Mouse (Mus musculus): Measurements from ENCODE around the gene Cfap61.

The Cfap61 gene

DNA sequence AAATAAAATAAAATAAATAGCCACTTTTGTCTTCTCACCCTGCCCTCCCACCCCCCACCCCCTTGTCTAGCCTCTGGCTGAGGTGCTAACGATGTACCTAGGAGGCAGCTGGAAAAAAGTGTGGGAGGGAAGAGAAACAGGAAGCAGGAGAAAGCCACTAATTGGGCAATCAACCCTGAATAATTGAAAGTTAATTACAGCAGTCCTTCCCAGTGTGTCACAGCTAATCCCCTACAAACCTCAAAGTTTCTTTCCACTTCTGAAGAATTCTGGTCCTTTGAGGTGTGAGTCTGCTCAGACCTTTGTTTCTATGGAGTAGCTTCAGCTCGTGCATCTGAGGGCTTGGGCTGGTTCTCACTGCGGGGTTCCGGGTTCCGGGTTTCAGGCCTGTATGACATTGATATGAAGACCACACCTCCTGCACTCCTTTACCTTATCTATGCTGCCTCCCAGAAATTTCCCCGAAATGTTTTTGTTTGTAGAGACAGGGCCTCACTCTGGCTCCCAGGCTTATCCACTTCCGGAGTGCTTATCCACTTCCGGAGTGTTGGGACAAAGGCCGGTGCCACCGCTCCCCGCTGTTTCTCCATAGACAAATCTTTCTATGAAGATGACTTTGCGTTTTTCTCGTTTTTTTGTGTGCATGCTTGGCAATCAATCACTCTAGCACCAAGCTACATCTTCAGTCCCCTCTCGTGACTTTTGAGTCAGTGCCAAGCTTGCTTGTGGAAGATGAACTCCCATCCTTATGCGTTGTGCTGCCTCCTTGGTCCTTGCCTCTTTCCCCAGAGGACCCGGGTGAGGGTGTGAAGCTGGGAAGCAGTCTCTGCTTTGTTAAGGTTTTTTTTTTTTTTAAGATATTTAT lies 164.5 kb downstream of the Cfap61 start:
- no peak for DNase-seq

GRCm38 (mm10) chr2:146099838-146100237 lies 165.3 kb downstream of the Cfap61 start:
- DNase-seq, result no peak

GRCm38 (mm10) chr2:146100489-146101060 lies 166.0 kb downstream of the Cfap61 start:
- no peak for DNase-seq

GRCm38 (mm10) chr2:146102600-146102999 lies 168.0 kb downstream of the Cfap61 start:
- DNase-seq, result no peak

DNA sequence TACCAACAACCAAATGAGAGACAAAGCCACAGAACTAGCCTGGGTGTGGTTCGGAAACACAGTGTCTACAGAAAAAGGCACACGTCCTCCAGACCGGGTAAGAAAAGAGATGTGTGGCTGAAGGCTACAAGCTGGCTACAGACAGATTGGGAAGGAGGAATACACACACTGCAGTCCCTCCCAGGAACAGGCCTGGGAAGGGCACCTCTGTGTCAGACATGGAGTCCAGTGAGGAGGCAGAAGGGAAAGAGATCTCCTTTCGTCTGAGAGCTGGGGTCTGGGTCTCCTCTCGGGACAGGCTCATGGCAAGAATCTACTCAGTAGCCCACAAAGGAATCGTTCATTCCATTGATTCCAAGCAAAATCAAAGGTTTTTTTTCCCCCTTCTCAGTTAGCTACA lies 170.8 kb downstream of the Cfap61 start:
- DNase-seq, result no peak

DNA sequence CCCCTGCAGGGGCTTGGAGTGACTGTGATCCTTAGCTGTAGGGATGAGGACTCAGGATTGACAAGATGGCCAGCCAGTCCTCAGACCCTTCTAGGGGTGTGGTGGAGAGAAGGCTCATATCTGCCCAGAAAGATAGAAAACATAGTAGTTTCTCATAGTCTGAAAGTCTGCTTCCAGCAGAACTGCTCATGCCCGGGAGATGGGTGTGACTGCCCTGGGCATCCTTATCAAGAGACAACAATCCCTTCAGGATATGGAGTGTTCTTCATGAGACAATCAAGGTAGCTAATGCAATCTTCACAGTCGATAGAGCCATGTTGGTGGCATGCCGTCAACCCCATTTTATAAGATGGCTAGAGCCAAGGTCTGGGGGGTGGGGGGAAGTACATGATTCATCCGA lies 173.4 kb downstream of the Cfap61 start:
- no peak for DNase-seq

- no peak for DNase-seq
These were observed 175.3 kb downstream of the Cfap61 start for GRCm38 (mm10) chr2:146109921-146110320.

DNA sequence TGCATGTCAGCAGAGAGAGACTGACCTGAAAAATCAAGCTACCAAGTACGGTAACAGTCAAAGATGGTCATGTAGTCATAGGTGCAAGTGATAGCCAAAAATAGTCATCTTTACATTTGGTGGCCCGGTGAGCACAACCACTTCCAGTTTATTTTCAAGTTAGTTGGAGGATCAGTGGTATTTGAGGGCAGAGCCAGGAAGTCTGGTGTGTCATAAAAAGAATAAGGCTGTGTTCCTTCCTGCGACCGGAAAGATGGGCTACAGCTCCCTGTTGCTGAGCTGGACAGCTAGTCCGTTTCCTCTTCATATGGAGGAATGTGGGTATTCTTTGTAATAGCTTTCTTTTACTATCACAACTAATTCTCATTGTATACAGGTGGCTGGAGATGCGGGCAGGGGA lies 181.7 kb downstream of the Cfap61 start:
- DNase-seq, result no peak

DNA sequence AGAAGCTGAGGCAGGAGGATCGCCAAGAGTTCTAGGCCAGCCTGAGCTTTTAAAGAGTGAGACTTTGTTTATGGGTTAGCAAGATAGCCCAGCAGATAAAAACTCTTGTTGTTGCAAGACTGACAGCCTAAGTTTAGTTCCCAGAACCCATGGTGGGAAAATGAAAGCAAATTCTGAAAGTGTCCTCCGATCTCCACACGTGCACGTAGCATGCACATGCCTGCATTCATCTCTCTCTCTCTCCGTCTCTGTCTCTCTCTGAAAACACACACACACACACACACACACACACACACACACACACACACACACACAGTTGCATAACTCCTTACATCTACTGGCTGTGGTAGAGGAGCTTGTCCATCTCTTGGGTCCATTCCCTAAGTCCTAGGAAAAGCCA lies 182.1 kb downstream of the Cfap61 start:
- no peak for DNase-seq

GRCm38 (mm10) chr2:146117191-146117914 lies 182.8 kb downstream of the Cfap61 start:
- no peak for DNase-seq

DNA sequence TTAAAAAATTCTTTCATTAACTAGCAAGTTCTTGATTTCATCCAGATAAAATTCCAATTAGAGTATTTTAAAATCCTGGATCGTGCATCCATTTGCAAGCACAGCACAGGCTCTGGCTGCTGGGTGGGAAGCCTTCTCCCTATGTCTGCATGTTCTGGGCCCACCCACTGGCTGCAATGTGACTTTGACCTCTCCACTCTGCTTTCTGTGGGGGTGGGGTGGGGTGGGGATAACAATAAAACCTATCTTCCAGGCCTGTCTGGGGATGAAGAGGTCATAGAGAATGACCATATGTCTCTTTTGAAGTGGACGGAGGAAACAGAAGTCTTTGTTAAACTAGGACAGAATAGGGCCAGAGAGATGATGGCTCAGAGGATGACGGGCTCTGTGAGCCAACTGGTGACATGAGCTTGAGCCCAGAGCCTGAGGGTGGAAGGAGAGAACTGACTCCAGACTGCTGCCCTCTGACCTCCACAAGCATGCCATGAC lies 183.4 kb downstream of the Cfap61 start:
- DNase-seq, result no peak

- DNase-seq, result no peak
These were observed 187.0 kb downstream of the Cfap61 start for GRCm38 (mm10) chr2:146121551-146121950.

GRCm38 (mm10) chr2:146125129-146125528 lies 190.5 kb downstream of the Cfap61 start:
- no peak for DNase-seq

- no peak for DNase-seq
These were observed 194.0 kb downstream of the Cfap61 start for GRCm38 (mm10) chr2:146128622-146129021.

DNA sequence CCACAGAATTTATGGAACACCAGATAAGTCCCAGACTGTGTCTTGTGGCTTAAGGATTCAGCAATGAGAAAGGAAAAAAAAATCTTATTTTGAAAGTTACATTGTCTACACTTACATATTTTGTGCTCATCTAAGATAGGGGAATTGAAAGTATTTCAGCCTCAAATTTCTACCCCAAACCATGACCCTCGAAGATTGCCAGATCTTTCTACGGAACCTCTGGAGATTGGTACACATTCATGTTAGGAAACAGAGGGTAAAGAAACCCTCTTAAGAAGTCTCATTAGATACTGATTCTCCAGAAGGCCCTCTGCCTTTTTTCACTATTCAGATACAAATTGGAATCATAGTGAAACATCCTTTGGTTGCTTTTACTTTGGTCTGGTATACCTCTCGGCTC lies 195.9 kb downstream of the Cfap61 start:
- DNase-seq, result no peak

DNA sequence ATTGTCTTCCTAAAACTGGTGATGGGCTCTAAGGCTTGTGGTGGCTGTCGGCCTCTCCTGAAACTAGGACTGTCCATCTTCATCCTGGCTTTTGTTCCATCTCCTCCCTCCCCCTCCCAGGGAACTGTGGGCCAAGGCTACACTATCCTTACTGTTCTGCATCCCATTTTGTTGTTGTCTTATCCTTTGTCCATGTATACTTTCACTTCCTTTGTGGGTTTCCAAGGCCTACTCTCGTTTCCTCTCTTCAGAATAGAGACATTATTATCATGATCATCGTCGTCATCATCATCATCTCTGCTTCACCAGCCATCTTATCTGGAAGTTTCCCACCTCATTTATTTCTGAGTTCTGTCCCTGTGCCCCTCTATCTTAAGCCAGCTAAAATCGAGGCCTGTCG lies 199.7 kb downstream of the Cfap61 start:
- DNase-seq, result no peak

DNA sequence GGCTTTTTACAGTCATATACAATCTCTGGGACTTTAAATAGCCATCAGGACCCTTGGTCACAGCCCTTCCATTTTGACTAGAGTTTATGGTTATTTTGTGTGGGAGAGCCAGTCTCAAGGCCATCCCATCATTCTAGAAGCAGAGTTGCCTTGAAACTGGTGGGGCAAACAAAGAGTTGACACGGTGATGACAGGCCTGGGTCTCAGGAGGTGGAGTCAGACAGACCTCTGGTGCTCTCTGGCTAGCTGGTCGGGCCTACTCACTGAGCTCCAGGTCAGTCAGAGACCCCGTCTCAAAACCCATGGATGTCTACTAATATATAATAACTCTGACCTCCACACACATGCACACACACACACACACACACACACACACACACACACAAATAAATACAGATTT lies 206.1 kb downstream of the Cfap61 start:
- no peak for DNase-seq

- DNase-seq, result no peak
These were observed 212.7 kb downstream of the Cfap61 start for GRCm38 (mm10) chr2:146147306-146147705.

DNA sequence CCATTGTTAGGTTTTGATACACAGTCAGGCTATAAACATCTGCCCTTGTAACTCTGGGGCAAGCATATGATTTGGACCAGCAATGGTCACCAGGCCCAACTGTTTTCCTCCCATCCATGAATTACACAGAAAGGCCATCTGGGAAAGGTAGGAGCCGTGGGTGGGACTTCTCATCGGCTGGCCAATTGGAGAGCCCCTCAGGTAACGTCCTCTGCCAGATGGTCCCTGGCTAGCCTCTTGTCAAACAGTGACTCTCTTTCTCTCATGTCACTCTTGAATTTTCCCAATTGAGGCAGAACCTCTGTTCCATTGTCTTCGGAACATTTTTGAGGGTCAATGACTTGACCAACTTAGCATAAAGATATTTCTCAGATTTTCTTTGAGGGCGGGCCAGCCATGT lies 213.2 kb downstream of the Cfap61 start:
- DNase-seq, result no peak

GRCm38 (mm10) chr2:146149206-146149974 lies 214.8 kb downstream of the Cfap61 start:
- no peak for DNase-seq

GRCm38 (mm10) chr2:146168017-146168803 lies 233.6 kb downstream of the Cfap61 start:
- peak; percentile 29 to 44 for DNase-seq

DNA sequence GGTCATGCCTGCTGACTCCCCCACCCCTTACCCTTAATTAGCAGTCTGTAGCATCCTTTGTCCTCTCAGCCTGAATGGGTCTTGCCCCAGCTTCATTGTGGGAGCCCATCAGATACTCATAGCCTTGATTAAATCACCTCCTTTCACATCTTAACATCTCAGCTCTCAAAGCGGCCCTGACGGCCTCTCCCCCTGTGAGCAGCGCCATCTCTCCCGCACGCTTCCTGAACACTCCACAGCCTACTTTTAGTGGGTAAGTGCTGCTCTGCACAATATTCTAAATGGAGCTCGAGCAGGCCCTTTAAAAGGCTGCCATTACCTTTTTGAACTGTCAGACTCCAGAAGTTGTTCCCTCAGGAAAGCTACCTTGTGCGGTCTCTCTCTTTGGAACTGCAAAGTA lies 234.9 kb downstream of the Cfap61 start:
- DNase-seq, result no peak

All from lung, adult 18-20 months (tissue).